11 mouse cellular contexts compared by ENCODE assay signal in the genomic region with DNA sequence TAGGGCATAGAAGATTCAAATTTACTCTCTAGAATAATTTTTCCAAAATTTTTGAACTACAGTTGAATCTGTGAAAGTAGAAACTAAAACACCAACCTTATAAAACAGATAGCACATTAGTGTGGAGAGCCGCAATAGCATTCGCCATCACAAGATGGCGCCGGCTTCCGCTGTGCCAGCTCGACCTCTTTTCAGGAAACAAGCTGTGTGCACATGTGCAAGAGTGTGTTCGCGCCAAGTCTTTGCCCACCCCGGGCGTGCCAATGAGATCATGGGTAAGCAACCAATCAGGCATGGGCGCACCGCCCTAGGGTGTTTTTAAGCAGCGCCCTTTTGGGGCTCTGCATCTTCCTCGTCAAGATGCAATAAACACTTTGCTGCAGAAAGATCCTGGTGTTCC.
A peak's percentile ranks its signal among the peaks of the same experiment; 100 is the strongest.
DNase-seq lines count a peak whose midpoint lies in the region; ATAC-seq and TF ChIP-seq lines count a peak whose summit lies in the region.
"Had no signal": no experiment of that assay in that cellular context is flagged by ENCODE, and none has a peak within 500 bp of the region (broad histone marks: within the 10 kb centered on the region; RNA-seq: fewer than 3 reads in every experiment).

No protein-coding gene starts in this region.

- H3K4me3 ChIP-seq in hindbrain, embryonic 13.5 days: no peak overlapping the region
- H3K4me3 ChIP-seq in hindbrain, embryonic 14.5 days (replicated peaks; ENCODE audit: low read length): no peak overlapping the region
- no peak overlapping the region for H3K4me3 ChIP-seq in neural tube, embryonic 15.5 days (replicated peaks)
- H3K4me3 ChIP-seq: neural tube, embryonic 12.5 days had no signal

- no peak for DNase-seq in hindbrain, embryonic 14.5 days (ENCODE audit: low spot score)
- peak; percentile 13 for DNase-seq in neural tube, embryonic 10.5 days (ENCODE audit: extremely low spot score, low spot score)
- DNase-seq in brain, embryonic 14.5 days (ENCODE audit: low read depth): no peak
- DNase-seq in retina, embryonic 14.5 days (ENCODE audit: low spot score): peak; percentile 25
- no peak for DNase-seq in yolk sac, embryonic 10.5 days (ENCODE audit: low spot score)
- no peak for DNase-seq in thymus, postnatal 0 days (ENCODE audit: low spot score)
- DNase-seq: cerebellum, postnatal 36 days; lung, postnatal 36 days had no signal

- no peak overlapping the region for H3K27ac ChIP-seq in hindbrain, embryonic 13.5 days
- no peak overlapping the region for H3K27ac ChIP-seq in hindbrain, embryonic 14.5 days
- no peak overlapping the region for H3K27ac ChIP-seq in neural tube, embryonic 15.5 days (replicated peaks)
- H3K27ac ChIP-seq: neural tube, embryonic 12.5 days had no signal

- H3K4me2 ChIP-seq in hindbrain, embryonic 13.5 days: no peak overlapping the region
- H3K4me2 ChIP-seq in hindbrain, embryonic 14.5 days (replicated peaks): no peak overlapping the region
- H3K4me2 ChIP-seq in neural tube, embryonic 15.5 days: no peak overlapping the region
- H3K4me2 ChIP-seq: neural tube, embryonic 12.5 days had no signal

- no peak for TF ChIP-seq POLR2A in brain, embryonic 14.5 days (IDR thresholded peaks at IDR 0.05; ENCODE audit: borderline replicate concordance, extremely low read depth, insufficient read depth, insufficient read length, poor library complexity, severe bottlenecking)

- H3K4me1 ChIP-seq in hindbrain, embryonic 13.5 days (replicated peaks): no peaks in the 10 kb centered on the region
- no peaks in the 10 kb centered on the region for H3K4me1 ChIP-seq in hindbrain, embryonic 14.5 days (replicated peaks; ENCODE audit: control insufficient read depth, insufficient read depth, low read length)
- H3K4me1 ChIP-seq in neural tube, embryonic 15.5 days: no peaks in the 10 kb centered on the region
- H3K4me1 ChIP-seq: neural tube, embryonic 12.5 days had no signal

- ATAC-seq in hindbrain, embryonic 13.5 days (ENCODE audit: low FRiP score): 0 out of 2 replicates have a peak, but pooled peaks have one; percentile 43
- no peak for ATAC-seq in hindbrain, embryonic 14.5 days (ENCODE audit: low FRiP score)
- ATAC-seq in neural tube, embryonic 15.5 days (ENCODE audit: low FRiP score): no peak

- H3K9ac ChIP-seq in hindbrain, embryonic 13.5 days: no peak overlapping the region
- no peak overlapping the region for H3K9ac ChIP-seq in hindbrain, embryonic 14.5 days
- H3K9ac ChIP-seq in neural tube, embryonic 15.5 days (replicated peaks): no peak overlapping the region
- H3K9ac ChIP-seq: neural tube, embryonic 12.5 days had no signal

- 79% methylated on average over 14 of the region's 14 CpGs for WGBS in hindbrain, embryonic 13.5 days
- WGBS in hindbrain, embryonic 14.5 days: 80% methylated on average over 14 of the region's 14 CpGs
- 80% methylated on average over 14 of the region's 14 CpGs for WGBS in neural tube, embryonic 15.5 days

- H3K36me3 ChIP-seq in hindbrain, embryonic 13.5 days: no peaks in the 10 kb centered on the region
- H3K36me3 ChIP-seq in hindbrain, embryonic 14.5 days (replicated peaks; ENCODE audit: control insufficient read depth, insufficient read depth): no peaks in the 10 kb centered on the region
- H3K36me3 ChIP-seq in neural tube, embryonic 15.5 days: no peaks in the 10 kb centered on the region
- H3K36me3 ChIP-seq: neural tube, embryonic 12.5 days had no signal

- TF ChIP-seq CTCF in brain, embryonic 14.5 days (IDR thresholded peaks at IDR 0.05; ENCODE audit: borderline replicate concordance, extremely low read depth, insufficient read depth, insufficient read length): peak; percentile 43; the same call in 1 of the 2 replicates

- H3K27me3 ChIP-seq in hindbrain, embryonic 13.5 days: no peaks in the 10 kb centered on the region
- H3K27me3 ChIP-seq in hindbrain, embryonic 14.5 days (ENCODE audit: control insufficient read depth, insufficient read depth, low read length): no peaks in the 10 kb centered on the region
- H3K27me3 ChIP-seq in neural tube, embryonic 15.5 days (replicated peaks): no peaks in the 10 kb centered on the region
- H3K27me3 ChIP-seq: neural tube, embryonic 12.5 days had no signal

- no peaks in the 10 kb centered on the region for H3K9me3 ChIP-seq in hindbrain, embryonic 13.5 days
- no peaks in the 10 kb centered on the region for H3K9me3 ChIP-seq in hindbrain, embryonic 14.5 days (ENCODE audit: control insufficient read depth, low read length)
- H3K9me3 ChIP-seq in neural tube, embryonic 15.5 days (replicated peaks): no peaks in the 10 kb centered on the region
- H3K9me3 ChIP-seq: neural tube, embryonic 12.5 days had no signal

Comparison
In these comparisons a context has a peak if more than half of its experiments do, and no peak if none do; other contexts are left out.
1. DNase-seq: peak in neural tube, embryonic 10.5 days (single experiment) and retina, embryonic 14.5 days (single experiment); none in hindbrain, embryonic 14.5 days (single experiment), brain, embryonic 14.5 days (single experiment), yolk sac, embryonic 10.5 days (single experiment) and thymus, postnatal 0 days (single experiment).